Mouse (Mus musculus): ENCODE results near the gene Egr4. TPM values are rescaled to one million over a fixed set of nuclear protein-coding genes. Genes with fewer than 3 reads are reported as not detected.

Gene Egr4
- polyA plus RNA-seq (2012; rRNA removed): 0.20 and 0.46 TPM in 2 replicates

GRCm38 (mm10) chr6:85513531-85513910, at the start of gene Egr4:
Egr4 (minus strand) TSS chr6:85513589.

GRCm38 (mm10) chr6:85502911-85503250, 10.5 kb downstream of the Egr4 start, which contains the start of gene Fbxo41:
Fbxo41 (minus strand) TSS chr6:85502994.

Other genes starting within 250 kb of the Egr4 start
- gene Sfxn5, start 180.2 kb downstream of the Egr4 start, polyA plus RNA-seq (2012; rRNA removed): 8.1 and 10.1 TPM in 2 replicates
- gene Rab11fip5, start 139.0 kb downstream of the Egr4 start, polyA plus RNA-seq (2012; rRNA removed): 51.2 and 56.8 TPM in 2 replicates
- gene Noto, start 89.7 kb downstream of the Egr4 start, polyA plus RNA-seq (2012; rRNA removed): 9.1 and 10.0 TPM in 2 replicates
- 44.5 and 53.9 TPM in 2 replicates for gene Smyd5, start 81.6 kb downstream of the Egr4 start, polyA plus RNA-seq (2012; rRNA removed)
- 144 and 170 TPM in 2 replicates for gene Cct7, start 62.1 kb downstream of the Egr4 start, polyA plus RNA-seq (2012; rRNA removed)
- 22.8 and 24.0 TPM in 2 replicates for gene Pradc1, start 61.6 kb downstream of the Egr4 start, polyA plus RNA-seq (2012; rRNA removed)
- gene Fbxo41, start 10.6 kb downstream of the Egr4 start, polyA plus RNA-seq (2012; rRNA removed): 1.1 and 1.3 TPM in 2 replicates
- gene Alms1, start 73.9 kb upstream of the Egr4 start, polyA plus RNA-seq (2012; rRNA removed): 0.94 and 1.7 TPM in 2 replicates
- gene Nat8f7, start 199.6 kb upstream of the Egr4 start, polyA plus RNA-seq (2012; rRNA removed): 1.4 and 1.6 TPM in 2 replicates

All from ovary, adult 2 months (tissue).